Mouse (Mus musculus) spleen, adult 2 months (tissue): ENCODE results near the gene Mt3. TPM values are rescaled to one million over a fixed set of nuclear protein-coding genes. Genes with fewer than 3 reads are reported as not detected.

ENCODE experiments used
- DNase-seq, 2 experiments: peaks; one replicate each; pipeline versions ENCODE4 v3.0.0 to v3.0.0-alpha.2; 2012 to 2021; ENCODE audit warnings: low spot score in 2 of 2, low read depth in 1 of 2
- H3K27ac ChIP-seq: fragments of 200-500 bp; 2 replicates; pipeline ENCODE4 v1.5.1; 2012; ENCODE audit warnings: low read length, inconsistent platforms; ENCODE audit not compliant: insufficient read depth
- H3K27me3 ChIP-seq: fragments of 200-500 bp; 2 replicates; pipeline ENCODE4 v1.6.1; 2012; ENCODE audit warnings: mild to moderate bottlenecking, moderate library complexity, low read length, inconsistent platforms; ENCODE audit not compliant: control insufficient read depth, insufficient read depth
- H3K36me3 ChIP-seq: fragments of 200-500 bp; 2 replicates; pipeline ENCODE4 v1.6.1; 2012; ENCODE audit warnings: mild to moderate bottlenecking, low read length, inconsistent platforms; ENCODE audit not compliant: control insufficient read depth, insufficient read depth
- H3K4me1 ChIP-seq: fragments of 200-500 bp; 2 replicates; pipeline ENCODE4 v1.6.1; 2011; ENCODE audit warnings: inconsistent platforms; ENCODE audit not compliant: control insufficient read depth, insufficient read depth, insufficient read length
- H3K4me3 ChIP-seq: fragments of 200-500 bp; 2 replicates; pipeline ENCODE4 v1.5.1; 2011; ENCODE audit warnings: mild to moderate bottlenecking, inconsistent platforms; ENCODE audit not compliant: insufficient read depth, insufficient read length; ENCODE audit errors: extremely low read depth
- CTCF ChIP-seq: fragments of 200-500 bp; IDR thresholded peaks from 2 replicates; pipeline ENCODE4 v1.5.1; 2011; ENCODE audit warnings: mild to moderate bottlenecking, inconsistent platforms; ENCODE audit not compliant: insufficient read depth, insufficient read length, insufficient replicate concordance; ENCODE audit errors: extremely low read depth
- POLR2A ChIP-seq: fragments of 200-500 bp; IDR thresholded peaks from 2 replicates; pipeline ENCODE4 v1.6.1; 2011; ENCODE audit warnings: low read depth, low read length, inconsistent platforms
- whole genome bisulfite sequencing: fragments of 180-500 bp; shearing (Covaris S2); methylation state at CpG from one replicate; pipeline ENCODE4 v1.1.7; 2018; 5-methylcytosine and 5-hydroxymethylcytosine counted together
- polyA plus RNA-seq: library from polyadenylated mRNA; depleted of rRNA; stranded (reverse); fragments of >200 nt; gene quantifications from 2 replicates; pipeline ENCODE4 v1.2.3, GENCODE M21; 2012

The Mt3 gene
- polyA plus RNA-seq, 1 experiment, result not detected

- H3K4me1 ChIP-seq, result no peaks in the 10 kb centered on the region
- no peak for DNase-seq
- whole genome bisulfite sequencing, result 1% methylated on average over 56 of the region's 56 CpGs
- H3K36me3 ChIP-seq, result no peaks in the 10 kb centered on the region
- H3K27me3 ChIP-seq, result peaks cover 3% of the 10 kb centered on the region
- no peak within 1 kb of the TSS for H3K27ac ChIP-seq
- TF ChIP-seq CTCF (no peak), POLR2A (no peak)
- H3K4me3 ChIP-seq, result peak within 1 kb of the TSS; percentile 18; the same call in 1 of the 2 replicates
These were observed 19.8 kb downstream of the Mt3 start, which contains the start of gene Mt2 for GRCm38 (mm10) chr8:94172075-94172808. Mt2 (plus strand) TSS chr8:94172664.

GRCm38 (mm10) chr8:94172809-94173732, 20.7 kb downstream of the Mt3 start:
- WGBS, result 5% methylated on average over 39 of the region's 39 CpGs
- no peaks in the 10 kb centered on the region for H3K4me1 ChIP-seq
- H3K27ac ChIP-seq, result no peak overlapping the region
- no peak for TF ChIP-seq CTCF
- no peak for TF ChIP-seq POLR2A
- H3K36me3 ChIP-seq, result no peaks in the 10 kb centered on the region
- no peak overlapping the region for H3K4me3 ChIP-seq
- no peak for DNase-seq
- peaks cover 3% of the 10 kb centered on the region for H3K27me3 ChIP-seq

GRCm38 (mm10) chr8:94173848-94174403, 21.5 kb downstream of the Mt3 start:
- Histone ChIP-seq H3K36me3 (no peaks in the 10 kb centered on the region), H3K27me3 (peaks cover 3% of the 10 kb centered on the region), H3K4me3 (no peak overlapping the region), H3K27ac (no peak overlapping the region), H3K4me1 (peaks cover 2% of the 10 kb centered on the region; the same call in 1 of the 2 replicates)
- no peak for TF ChIP-seq CTCF
- no peak for TF ChIP-seq POLR2A
- DNase-seq, result no peak
- 51% methylated on average over 11 of the region's 11 CpGs for WGBS

- H3K4me1 ChIP-seq, result peaks cover 3% of the 10 kb centered on the region; the same call in 1 of the 2 replicates
- H3K36me3 ChIP-seq, result no peaks in the 10 kb centered on the region
- WGBS, result 34% methylated on average over 7 of the region's 7 CpGs
- no peak overlapping the region for H3K4me3 ChIP-seq
- DNase-seq, result no peak
- peaks cover 3% of the 10 kb centered on the region; the same call in 1 of the 2 replicates for H3K27me3 ChIP-seq
- TF ChIP-seq CTCF (no peak), POLR2A (no peak)
- no peak overlapping the region for H3K27ac ChIP-seq
These were observed 22.3 kb downstream of the Mt3 start for GRCm38 (mm10) chr8:94174619-94175213.

- H3K36me3 ChIP-seq, result no peaks in the 10 kb centered on the region
- H3K27ac ChIP-seq, result no peak overlapping the region
- 0 out of 2 replicates have a peak, but pooled peaks cover 2% of the 10 kb centered on the region for H3K27me3 ChIP-seq
- H3K4me3 ChIP-seq, result no peak overlapping the region
- DNase-seq, result no peak
- TF ChIP-seq CTCF (no peak), POLR2A (no peak)
- H3K4me1 ChIP-seq, result peaks cover 5% of the 10 kb centered on the region
- WGBS, result 70% methylated on average over 7 of the region's 7 CpGs
These were observed 25.4 kb downstream of the Mt3 start for GRCm38 (mm10) chr8:94177716-94178390.
